Mouse (Mus musculus): ENCODE data around the gene Ehbp1l1. TPM values are rescaled to one million over a fixed set of nuclear protein-coding genes. Genes with fewer than 3 reads are reported as not detected.

Gene Ehbp1l1
- polyA plus RNA-seq, 1 experiment, result 19.3 TPM

GRCm38 (mm10) chr19:5662310-5662709 lies 63.8 kb downstream of the Ehbp1l1 start:
- Histone ChIP-seq H3K36me3 (ENCODE audit: control insufficient read depth, insufficient read depth, low read length) (no peaks in the 10 kb centered on the region; the same call in 1 of the 2 replicates), H3K4me3 (ENCODE audit: insufficient read depth, low read depth, low read length) (peak overlapping the region; percentile 62), H3K4me1 (ENCODE audit: control insufficient read depth, insufficient read depth, low read length) (peaks cover 7% of the 10 kb centered on the region; the same call in 1 of the 2 replicates), H3K27me3 (replicated peaks; ENCODE audit: control insufficient read depth, insufficient read depth, low read length) (no peaks in the 10 kb centered on the region), H3K27ac (ENCODE audit: insufficient read depth, low read depth, low read length) (peak overlapping the region; percentile 72)
- no peak for DNase-seq
- WGBS, result 62% methylated on average over 8 of the region's 8 CpGs
- TF ChIP-seq CTCF (conservative IDR thresholded peaks at IDR 0.05; ENCODE audit: insufficient read depth, insufficient read length, low read depth, low read length) (no peak), POLR2A (IDR thresholded peaks at IDR 0.05; ENCODE audit: low read depth, low read length) (no peak)

DNA sequence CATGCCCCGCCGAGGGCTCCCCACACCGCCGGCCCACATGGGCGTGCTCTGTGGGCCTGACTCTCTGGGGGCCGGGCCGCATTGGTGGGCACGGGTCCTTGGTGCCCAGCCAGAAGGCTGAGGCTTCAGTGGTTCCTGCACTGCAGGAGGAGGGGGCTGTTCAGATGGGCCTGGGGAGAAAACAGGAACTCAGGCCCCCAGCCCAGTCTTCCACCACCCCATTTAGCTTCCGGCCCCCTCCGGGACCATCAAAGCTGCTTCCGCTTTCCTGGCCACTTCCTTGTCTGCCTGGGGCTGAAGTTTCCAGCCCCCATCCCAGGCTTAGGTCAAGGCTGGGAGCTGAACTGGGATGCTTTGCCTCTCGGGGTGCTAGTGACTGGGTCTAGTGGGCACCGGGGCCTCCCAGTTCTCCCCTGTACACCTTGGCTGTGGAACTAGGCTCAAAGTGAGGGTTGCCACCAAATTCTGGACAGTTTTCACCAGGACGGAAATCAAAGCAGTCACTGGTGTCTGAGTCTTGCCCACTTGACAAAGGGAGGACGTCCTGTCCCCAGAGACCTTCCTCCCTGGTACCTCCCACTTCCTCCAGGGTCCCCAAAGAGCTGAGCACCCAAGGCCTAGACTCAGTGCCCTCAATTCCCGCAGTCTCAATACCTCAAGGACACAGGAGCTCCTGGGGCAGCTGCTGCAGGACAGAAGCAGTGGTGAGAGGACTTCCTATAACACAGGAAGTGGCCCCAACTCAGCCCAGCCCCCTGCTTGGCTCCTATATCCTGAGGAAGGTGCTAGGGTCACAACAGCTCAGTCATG lies 65.0 kb downstream of the Ehbp1l1 start:
- 68% methylated on average over 16 of the region's 16 CpGs for WGBS
- TF ChIP-seq CTCF (conservative IDR thresholded peaks at IDR 0.05; ENCODE audit: insufficient read depth, insufficient read length, low read depth, low read length) (no peak), POLR2A (IDR thresholded peaks at IDR 0.05; ENCODE audit: low read depth, low read length) (no peak)
- H3K4me1 ChIP-seq (ENCODE audit: control insufficient read depth, insufficient read depth, low read length), result peaks cover 7% of the 10 kb centered on the region; the same call in 1 of the 2 replicates
- H3K36me3 ChIP-seq (ENCODE audit: control insufficient read depth, insufficient read depth, low read length), result no peaks in the 10 kb centered on the region; the same call in 1 of the 2 replicates
- no peaks in the 10 kb centered on the region for H3K27me3 ChIP-seq (replicated peaks; ENCODE audit: control insufficient read depth, insufficient read depth, low read length)
- peak; percentile 74 for DNase-seq
- peak overlapping the region; percentile 82 for H3K27ac ChIP-seq (ENCODE audit: insufficient read depth, low read depth, low read length)
- peak overlapping the region; percentile 44 for H3K4me3 ChIP-seq (ENCODE audit: insufficient read depth, low read depth, low read length)

Other genes starting within 250 kb of the Ehbp1l1 start
- gene Mus81, start 237.9 kb downstream of the Ehbp1l1 start, polyA plus RNA-seq (2012; rRNA removed), result 29.8 and 35.1 TPM in 2 replicates
- gene Cfl1, start 235.9 kb downstream of the Ehbp1l1 start, polyA plus RNA-seq (2012; rRNA removed), result 395 and 413 TPM in 2 replicates
- 0.62 and 0.69 TPM in 2 replicates for gene 1700020D05Rik, start 222.5 kb downstream of the Ehbp1l1 start, polyA plus RNA-seq (2012; rRNA removed)
- gene Snx32, start 215.8 kb downstream of the Ehbp1l1 start, polyA plus RNA-seq (2012; rRNA removed), result 14.7 and 16.3 TPM in 2 replicates
- 9.0 and 10.4 TPM in 2 replicates for gene Ovol1, start 165.7 kb downstream of the Ehbp1l1 start, polyA plus RNA-seq (2012; rRNA removed)
- gene Ap5b1, start 158.3 kb downstream of the Ehbp1l1 start, polyA plus RNA-seq (2012; rRNA removed), result 10.2 and 13.3 TPM in 2 replicates
- gene Rnaseh2c, start 124.4 kb downstream of the Ehbp1l1 start, polyA plus RNA-seq (2012; rRNA removed), result 55.1 and 62.3 TPM in 2 replicates
- gene Kat5, start 116.1 kb downstream of the Ehbp1l1 start, polyA plus RNA-seq (2012; rRNA removed), result 60.3 and 67.4 TPM in 2 replicates
- 58.2 and 59.9 TPM in 2 replicates for gene Rela, start 88.8 kb downstream of the Ehbp1l1 start, polyA plus RNA-seq (2012; rRNA removed)
- gene Sipa1, start 62.6 kb downstream of the Ehbp1l1 start, polyA plus RNA-seq (2012; rRNA removed), result 35.4 and 36.9 TPM in 2 replicates
- 72.2 and 83.9 TPM in 2 replicates for gene Map3k11, start 37.6 kb downstream of the Ehbp1l1 start, polyA plus RNA-seq (2012; rRNA removed)
- 88.8 and 108 TPM in 2 replicates for gene Pcnx3, start 37.4 kb downstream of the Ehbp1l1 start, polyA plus RNA-seq (2012; rRNA removed)
- gene Kcnk7, start 21.9 kb downstream of the Ehbp1l1 start, polyA plus RNA-seq (2012; rRNA removed), result 0.08 and 0.13 TPM in 2 replicates
- 93.8 and 122 TPM in 2 replicates for gene Fam89b, start 3.3 kb upstream of the Ehbp1l1 start, polyA plus RNA-seq (2012; rRNA removed)
- 52.8 and 61.8 TPM in 2 replicates for gene Ltbp3, start 14.6 kb upstream of the Ehbp1l1 start, polyA plus RNA-seq (2012; rRNA removed)
- 107 and 134 TPM in 2 replicates for gene Scyl1, start 45.1 kb upstream of the Ehbp1l1 start, polyA plus RNA-seq (2012; rRNA removed)
- 18.5 and 23.1 TPM in 2 replicates for gene Frmd8, start 149.0 kb upstream of the Ehbp1l1 start, polyA plus RNA-seq (2012; rRNA removed)
- gene Slc25a45, start 151.5 kb upstream of the Ehbp1l1 start, polyA plus RNA-seq (2012; rRNA removed), result 52.7 and 63.4 TPM in 2 replicates
- gene Tigd3, start 167.8 kb upstream of the Ehbp1l1 start, polyA plus RNA-seq (2012; rRNA removed), result 0.52 and 0.73 TPM in 2 replicates
- 71.5 and 79.7 TPM in 2 replicates for gene Dpf2, start 186.7 kb upstream of the Ehbp1l1 start, polyA plus RNA-seq (2012; rRNA removed)
- gene Cdc42ep2, start 198.5 kb upstream of the Ehbp1l1 start, polyA plus RNA-seq (2012; rRNA removed), result 12.0 and 12.2 TPM in 2 replicates
- 24.9 and 26.2 TPM in 2 replicates for gene Pola2, start 237.9 kb upstream of the Ehbp1l1 start, polyA plus RNA-seq (2012; rRNA removed)